23 mouse cellular contexts compared by ENCODE assay signal in the genomic region with DNA sequence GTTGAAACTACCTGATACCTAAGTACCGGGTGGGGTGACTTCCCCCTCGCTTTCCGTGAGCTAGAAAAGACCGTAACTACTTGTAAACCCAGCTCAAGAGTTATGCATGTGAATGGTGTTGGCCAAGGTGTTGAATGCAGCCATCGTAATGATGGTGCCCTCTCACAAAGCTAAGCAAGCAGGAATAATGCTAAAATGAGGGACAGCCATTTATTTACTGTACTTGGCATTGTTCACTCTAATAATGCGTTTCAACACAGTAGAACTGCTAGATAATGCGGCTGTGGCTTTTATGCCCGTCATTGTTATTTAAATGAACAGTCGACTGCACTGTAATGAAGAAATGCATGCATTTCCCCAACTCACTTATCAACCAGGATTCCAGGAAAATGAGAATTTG.
DNase-seq lines count a peak whose midpoint lies in the region; ATAC-seq and TF ChIP-seq lines count a peak whose summit lies in the region.
"Had no signal": no experiment of that assay in that cellular context is flagged by ENCODE, and none has a peak within 500 bp of the region (broad histone marks: within the 10 kb centered on the region; RNA-seq: fewer than 3 reads in every experiment).

No protein-coding gene starts in this region.

- H3K9me3 ChIP-seq in midbrain, embryonic 15.5 days: 0 out of 2 replicates have a peak, but pooled peaks cover 3% of the 10 kb centered on the region
- H3K9me3 ChIP-seq in midbrain, embryonic 11.5 days (ENCODE audit: control insufficient read depth, low read length): no peaks in the 10 kb centered on the region
- H3K9me3 ChIP-seq: G1E; hindbrain, embryonic 13.5 days; kidney, embryonic 15.5 days; limb, embryonic 12.5 days; liver, embryonic 15.5 days; stomach, embryonic 15.5 days had no signal

- no peak overlapping the region for H3K9ac ChIP-seq in midbrain, embryonic 15.5 days
- no peak overlapping the region for H3K9ac ChIP-seq in midbrain, embryonic 11.5 days (ENCODE audit: low read length)
- H3K9ac ChIP-seq: hindbrain, embryonic 13.5 days; kidney, embryonic 15.5 days; limb, embryonic 12.5 days; liver, embryonic 15.5 days; lung, embryonic 14.5 days; stomach, embryonic 15.5 days had no signal

- H3K4me3 ChIP-seq in midbrain, embryonic 15.5 days: no peak overlapping the region
- H3K4me3 ChIP-seq in midbrain, embryonic 11.5 days (ENCODE audit: low read depth, low read length): no peak overlapping the region
- H3K4me3 ChIP-seq: hindbrain, embryonic 13.5 days; kidney, embryonic 15.5 days; limb, embryonic 12.5 days; liver, embryonic 15.5 days; stomach, embryonic 15.5 days had no signal

- DNase-seq in heart, adult 11 months: peak; percentile 49
- no peak for DNase-seq in heart, adult 9 months (ENCODE audit: low spot score in 2 of 2)
- DNase-seq in midbrain, embryonic 11.5 days (ENCODE audit: low spot score, missing footprints): no peak
- peak; percentile 66 for DNase-seq in brain, embryonic 14.5 days (ENCODE audit: low read depth)
- no peak for DNase-seq in cerebellum, postnatal 10 days
- DNase-seq: B cell, adult 2 months; cerebellum, adult 18-20 months; cerebellum, postnatal 36 days; heart, postnatal 4 days; kidney, adult 18-20 months; lung, postnatal 14 days; right cerebral cortex, postnatal 25 days had no signal

- no peak overlapping the region for H3K4me2 ChIP-seq in midbrain, embryonic 15.5 days
- no peak overlapping the region for H3K4me2 ChIP-seq in midbrain, embryonic 11.5 days
- H3K4me2 ChIP-seq: heart, embryonic 11.5 days; hindbrain, embryonic 13.5 days; kidney, embryonic 15.5 days; limb, embryonic 12.5 days; liver, embryonic 15.5 days; lung, embryonic 14.5 days; stomach, embryonic 15.5 days had no signal

- WGBS in midbrain, embryonic 15.5 days: 54% methylated on average over 9 of the region's 9 CpGs
- WGBS in midbrain, embryonic 11.5 days: 85% methylated on average over 9 of the region's 9 CpGs

- no peaks in the 10 kb centered on the region for H3K27me3 ChIP-seq in midbrain, embryonic 15.5 days (replicated peaks)
- no peaks in the 10 kb centered on the region for H3K27me3 ChIP-seq in midbrain, embryonic 11.5 days (ENCODE audit: control insufficient read depth, insufficient read depth, low read length)
- H3K27me3 ChIP-seq: kidney, embryonic 15.5 days; liver, embryonic 15.5 days; Patski; stomach, embryonic 15.5 days had no signal

- H3K27ac ChIP-seq in midbrain, embryonic 15.5 days: peak overlapping the region; percentile 1; the same call in 1 of the 2 replicates
- no peak overlapping the region for H3K27ac ChIP-seq in midbrain, embryonic 11.5 days (ENCODE audit: low read depth, low read length)
- H3K27ac ChIP-seq: hindbrain, embryonic 13.5 days; kidney, embryonic 15.5 days; limb, embryonic 12.5 days; liver, embryonic 15.5 days; stomach, embryonic 15.5 days had no signal

- TF ChIP-seq POLR2A in brain, embryonic 14.5 days (IDR thresholded peaks at IDR 0.05; ENCODE audit: borderline replicate concordance, extremely low read depth, insufficient read depth, insufficient read length, poor library complexity, severe bottlenecking): no peak

- TF ChIP-seq CTCF in brain, embryonic 14.5 days (IDR thresholded peaks at IDR 0.05; ENCODE audit: borderline replicate concordance, extremely low read depth, insufficient read depth, insufficient read length): no peak

- no peak for ATAC-seq in midbrain, embryonic 15.5 days (replicated peaks)
- ATAC-seq in midbrain, embryonic 11.5 days (ENCODE audit: low FRiP score): no peak
- ATAC-seq: inflammation-experienced regulatory T-cells, adult 6 months had no signal

- peaks cover 9% of the 10 kb centered on the region; the same call in 1 of the 2 replicates for H3K4me1 ChIP-seq in midbrain, embryonic 15.5 days
- no peaks in the 10 kb centered on the region for H3K4me1 ChIP-seq in midbrain, embryonic 11.5 days (ENCODE audit: control insufficient read depth, insufficient read depth, low read length)

- H3K36me3 ChIP-seq in midbrain, embryonic 15.5 days (replicated peaks): no peaks in the 10 kb centered on the region
- H3K36me3 ChIP-seq in midbrain, embryonic 11.5 days (ENCODE audit: control insufficient read depth, insufficient read depth, low read length): no peaks in the 10 kb centered on the region
- H3K36me3 ChIP-seq: hindbrain, embryonic 13.5 days; kidney, embryonic 15.5 days; limb, embryonic 12.5 days; liver, embryonic 15.5 days; stomach, embryonic 15.5 days had no signal

Comparison
In these comparisons a context has a peak if more than half of its experiments do, and no peak if none do; other contexts are left out.
1. DNase-seq: peak in heart, adult 11 months (single experiment) and brain, embryonic 14.5 days (single experiment); none in heart, adult 9 months (0 of 2), midbrain, embryonic 11.5 days (single experiment) and cerebellum, postnatal 10 days (0 of 2).